Mouse (Mus musculus) hindbrain, embryonic 10.5 days (tissue): ENCODE data around the gene Ercc5. TPM values are rescaled to one million over a fixed set of nuclear protein-coding genes. Genes with fewer than 3 reads are reported as not detected.

Source experiments
- DNase-seq: peaks from one replicate; pipeline ENCODE4 v3.0.0-alpha.2; 2017; ENCODE audit warnings: low spot score
- H3K27ac ChIP-seq: fragments of 300-500 bp; sonication (generic); 2 replicates; pipeline ENCODE4 v1.5.1; 2016; ENCODE audit warnings: mild to moderate bottlenecking, moderate library complexity
- H3K27me3 ChIP-seq: fragments of 300-500 bp; sonication (generic); 2 replicates; pipeline ENCODE4 v1.6.1; 2016; ENCODE audit warnings: mild to moderate bottlenecking; ENCODE audit not compliant: poor library complexity, insufficient read depth, severe bottlenecking
- H3K36me3 ChIP-seq: fragments of 300-500 bp; sonication (generic); 2 replicates; pipeline ENCODE4 v1.6.1; 2016; ENCODE audit warnings: mild to moderate bottlenecking, moderate library complexity
- H3K4me1 ChIP-seq: fragments of 300-500 bp; sonication (generic); replicated peaks from 2 replicates; pipeline ENCODE4 v1.6.1; 2016; ENCODE audit warnings: mild to moderate bottlenecking
- H3K4me3 ChIP-seq: fragments of 300-500 bp; sonication (generic); 2 replicates; pipeline ENCODE4 v1.5.1; 2016; ENCODE audit warnings: mild to moderate bottlenecking, moderate library complexity
- H3K9me3 ChIP-seq: fragments of 300-500 bp; sonication (generic); 2 replicates; pipeline ENCODE4 v1.6.1; 2016; ENCODE audit warnings: mild to moderate bottlenecking, moderate library complexity
- whole genome bisulfite sequencing: fragments of 180-500 bp; shearing (Covaris S2); methylation state at CpG from one replicate; pipeline ENCODE4 v1.1.7; 2016; 5-methylcytosine and 5-hydroxymethylcytosine counted together
- polyA plus RNA-seq: library from polyadenylated mRNA; unstranded; fragments of >200 nt; fragmentation: Nextera tagmentation; extraction: Ambion mirVana; gene quantifications from 2 replicates; pipeline ENCODE4 v1.2.1, GENCODE M21; 2016

The Ercc5 gene
- polyA plus RNA-seq, 1 experiment from 2014 or later, result 26.2 TPM

DNA sequence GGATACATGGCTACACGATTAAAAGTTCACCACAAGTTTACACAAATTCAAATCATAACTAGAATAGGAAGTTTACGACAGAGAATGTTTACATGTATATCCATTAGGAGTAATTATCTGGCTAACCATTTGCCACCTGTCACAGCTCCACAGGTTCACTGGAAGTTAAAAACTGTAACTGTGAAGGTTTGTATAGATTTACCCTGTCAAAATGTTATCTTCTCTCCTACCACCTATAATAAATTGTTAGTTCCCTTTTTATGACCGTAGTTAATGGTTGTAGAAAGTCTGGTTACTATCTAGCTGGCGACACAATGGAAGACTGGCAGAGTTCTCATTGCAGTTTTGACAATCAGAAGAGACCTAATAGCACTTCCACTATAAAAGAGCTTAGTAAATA, 7.3 kb upstream of the Ercc5 start:
- Histone ChIP-seq H3K9me3 (no peaks in the 10 kb centered on the region), H3K4me3 (no peak overlapping the region), H3K27me3 (no peaks in the 10 kb centered on the region), H3K27ac (no peak overlapping the region), H3K36me3 (peaks cover 70% of the 10 kb centered on the region), H3K4me1 (no peaks in the 10 kb centered on the region)
- DNase-seq, result no peak
- 91% methylated on average over 4 of the region's 4 CpGs for WGBS

- 0 out of 2 replicates have a peak, but pooled peaks cover 3% of the 10 kb centered on the region for H3K4me1 ChIP-seq
- H3K27ac ChIP-seq, result no peak overlapping the region
- 86% methylated on average over 5 of the region's 5 CpGs for WGBS
- peaks cover 58% of the 10 kb centered on the region for H3K36me3 ChIP-seq
- no peak overlapping the region for H3K4me3 ChIP-seq
- DNase-seq, result no peak
- H3K27me3 ChIP-seq, result no peaks in the 10 kb centered on the region
- H3K9me3 ChIP-seq, result no peaks in the 10 kb centered on the region
These were observed 4.8 kb upstream of the Ercc5 start for GRCm38 (mm10) chr1:44142747-44143146.

- Histone ChIP-seq H3K4me1 (peaks cover 8% of the 10 kb centered on the region; the same call in 1 of the 2 replicates), H3K36me3 (peaks cover 17% of the 10 kb centered on the region), H3K4me3 (peak overlapping the region; percentile 67), H3K27ac (peak overlapping the region; percentile 95), H3K27me3 (no peaks in the 10 kb centered on the region), H3K9me3 (0 out of 2 replicates have a peak, but pooled peaks cover 2% of the 10 kb centered on the region)
- DNase-seq, result no peak
- 55% methylated on average over 6 of the region's 6 CpGs for WGBS
These were observed 1.2 kb downstream of the Ercc5 start for GRCm38 (mm10) chr1:44148706-44149105.

DNA sequence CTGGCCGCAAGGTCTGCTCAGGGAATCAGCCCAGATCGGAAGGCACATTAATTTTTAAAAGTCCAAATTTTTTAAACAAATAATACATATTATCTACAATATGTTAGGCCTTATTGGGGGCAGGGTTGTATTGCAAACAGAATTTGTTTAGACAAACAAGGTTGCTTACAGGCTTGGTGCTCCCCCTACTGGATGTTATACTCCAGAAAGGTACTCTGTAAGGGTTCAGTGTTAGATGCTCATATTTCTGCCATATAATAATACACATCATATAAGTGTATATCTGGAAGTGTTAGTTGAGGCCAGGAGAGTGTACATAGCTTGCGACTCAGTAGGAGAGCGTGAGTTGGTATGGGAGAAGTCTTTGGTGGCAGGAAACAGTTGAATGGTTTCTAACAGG, 7.7 kb downstream of the Ercc5 start:
- Histone ChIP-seq H3K9me3 (0 out of 2 replicates have a peak, but pooled peaks cover 2% of the 10 kb centered on the region), H3K27ac (no peak overlapping the region), H3K4me3 (no peak overlapping the region), H3K36me3 (peaks cover 47% of the 10 kb centered on the region), H3K4me1 (no peaks in the 10 kb centered on the region), H3K27me3 (no peaks in the 10 kb centered on the region)
- DNase-seq, result no peak
- 96% methylated on average over 4 of the region's 4 CpGs for WGBS

GRCm38 (mm10) chr1:44158317-44158716, 10.8 kb downstream of the Ercc5 start:
- DNase-seq, result no peak
- Histone ChIP-seq H3K9me3 (no peaks in the 10 kb centered on the region), H3K4me3 (no peak overlapping the region), H3K27ac (no peak overlapping the region), H3K27me3 (no peaks in the 10 kb centered on the region), H3K36me3 (peaks cover 66% of the 10 kb centered on the region), H3K4me1 (no peaks in the 10 kb centered on the region)
- 90% methylated on average over 6 of the region's 6 CpGs for WGBS

- Histone ChIP-seq H3K36me3 (peaks cover 97% of the 10 kb centered on the region), H3K27ac (no peak overlapping the region), H3K4me1 (no peaks in the 10 kb centered on the region), H3K9me3 (no peaks in the 10 kb centered on the region), H3K27me3 (no peaks in the 10 kb centered on the region), H3K4me3 (no peak overlapping the region)
- DNase-seq, result no peak
- 94% methylated on average over 6 of the region's 6 CpGs for WGBS
These were observed 14.3 kb downstream of the Ercc5 start for GRCm38 (mm10) chr1:44161818-44162217.

DNA sequence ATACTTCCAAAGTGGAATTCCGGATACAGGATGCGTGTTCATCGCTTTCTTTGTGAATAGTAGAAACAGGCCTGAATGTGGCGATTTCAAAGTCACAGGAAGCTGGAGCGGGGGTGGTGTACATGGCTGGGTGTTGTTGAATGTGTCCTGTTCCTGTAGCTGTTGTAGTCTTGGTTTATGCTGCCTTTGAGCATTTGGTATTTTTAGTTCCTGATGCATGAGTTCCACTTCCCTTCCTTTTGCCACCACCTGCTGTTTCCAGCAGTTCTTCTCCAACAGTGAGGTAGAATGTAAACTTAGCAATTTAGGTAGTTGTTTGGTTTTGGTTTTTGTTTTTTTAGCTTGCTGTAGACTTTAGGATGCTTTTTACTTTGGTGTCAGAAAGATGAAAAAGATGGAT, 14.8 kb downstream of the Ercc5 start:
- H3K4me1 ChIP-seq, result no peaks in the 10 kb centered on the region
- no peak overlapping the region for H3K27ac ChIP-seq
- H3K36me3 ChIP-seq, result peaks cover 97% of the 10 kb centered on the region
- peaks cover under 1% of the 10 kb centered on the region; the same call in 1 of the 2 replicates for H3K9me3 ChIP-seq
- WGBS, result 96% methylated on average over 5 of the region's 5 CpGs
- no peaks in the 10 kb centered on the region for H3K27me3 ChIP-seq
- H3K4me3 ChIP-seq, result no peak overlapping the region
- no peak for DNase-seq

GRCm38 (mm10) chr1:44167859-44168383, 20.4 kb downstream of the Ercc5 start:
- peaks cover 96% of the 10 kb centered on the region for H3K36me3 ChIP-seq
- peaks cover 20% of the 10 kb centered on the region for H3K9me3 ChIP-seq
- no peak overlapping the region for H3K27ac ChIP-seq
- no peak for DNase-seq
- no peaks in the 10 kb centered on the region for H3K4me1 ChIP-seq
- no peak overlapping the region for H3K4me3 ChIP-seq
- 92% methylated on average over 3 of the region's 3 CpGs for WGBS
- H3K27me3 ChIP-seq, result no peaks in the 10 kb centered on the region

DNA sequence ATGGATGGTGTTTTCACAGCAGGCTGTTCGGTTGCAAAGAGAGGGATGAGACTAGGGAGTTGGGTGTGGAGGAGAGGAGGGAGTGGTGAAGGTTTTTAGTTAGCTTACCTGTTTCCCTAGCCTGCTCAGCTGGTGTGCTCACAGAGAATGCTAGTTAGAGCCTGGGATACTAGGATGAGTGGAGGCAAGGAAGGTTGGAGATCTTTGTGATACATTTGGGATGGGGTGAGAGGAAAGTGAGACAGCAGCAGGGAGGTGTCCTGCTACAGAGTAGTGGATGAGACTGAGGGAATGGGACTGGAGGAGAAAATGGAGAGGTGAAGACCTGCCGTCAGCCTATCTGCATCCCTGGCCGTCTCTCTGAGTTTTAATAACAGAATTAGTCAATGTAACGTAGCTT, 25.1 kb downstream of the Ercc5 start:
- Histone ChIP-seq H3K27me3 (no peaks in the 10 kb centered on the region), H3K27ac (no peak overlapping the region), H3K9me3 (peaks cover 17% of the 10 kb centered on the region), H3K4me3 (no peak overlapping the region), H3K36me3 (peaks cover 96% of the 10 kb centered on the region), H3K4me1 (no peaks in the 10 kb centered on the region)
- DNase-seq, result no peak
- 95% methylated on average over 4 of the region's 4 CpGs for WGBS

DNA sequence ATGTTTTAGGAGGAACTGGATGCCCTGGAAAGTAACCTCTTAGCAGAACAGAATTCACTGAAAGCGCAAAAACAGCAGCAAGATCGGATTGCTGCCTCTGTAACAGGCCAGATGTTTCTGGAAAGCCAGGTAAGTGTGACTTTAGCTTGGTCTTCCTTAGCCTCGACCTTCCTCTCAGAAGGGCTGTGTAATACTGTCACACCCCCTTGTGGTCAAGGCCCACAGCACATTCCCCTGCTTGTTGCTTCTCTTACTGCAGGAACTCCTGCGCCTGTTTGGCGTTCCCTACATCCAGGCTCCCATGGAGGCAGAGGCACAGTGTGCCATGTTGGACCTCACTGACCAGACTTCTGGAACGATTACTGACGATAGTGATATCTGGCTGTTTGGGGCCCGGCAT, 26.4 kb downstream of the Ercc5 start:
- 86% methylated on average over 8 of the region's 8 CpGs for WGBS
- H3K4me1 ChIP-seq, result no peaks in the 10 kb centered on the region
- no peak overlapping the region for H3K4me3 ChIP-seq
- no peaks in the 10 kb centered on the region for H3K27me3 ChIP-seq
- H3K36me3 ChIP-seq, result peaks cover 96% of the 10 kb centered on the region
- H3K27ac ChIP-seq, result no peak overlapping the region
- H3K9me3 ChIP-seq, result peaks cover 17% of the 10 kb centered on the region
- no peak for DNase-seq

DNA sequence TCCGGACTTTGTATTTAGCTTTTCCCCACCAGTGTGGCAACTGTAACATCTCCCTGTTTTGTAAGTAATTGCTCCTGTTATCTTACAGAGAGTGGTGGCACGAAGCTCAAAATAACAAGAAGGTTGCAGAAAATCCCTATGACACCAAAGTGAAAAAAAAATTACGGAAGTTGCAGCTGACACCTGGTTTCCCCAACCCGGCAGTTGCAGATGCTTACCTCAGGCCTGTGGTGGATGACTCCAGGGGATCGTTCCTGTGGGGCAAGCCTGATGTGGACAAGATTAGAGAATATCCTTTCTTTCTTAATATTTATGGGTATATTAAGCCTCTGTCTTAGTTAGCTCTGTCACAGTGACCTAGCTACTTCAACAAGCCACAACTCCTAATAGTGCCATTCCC, 30.5 kb downstream of the Ercc5 start:
- H3K4me1 ChIP-seq, result no peaks in the 10 kb centered on the region
- H3K36me3 ChIP-seq, result peaks cover 94% of the 10 kb centered on the region

DNA sequence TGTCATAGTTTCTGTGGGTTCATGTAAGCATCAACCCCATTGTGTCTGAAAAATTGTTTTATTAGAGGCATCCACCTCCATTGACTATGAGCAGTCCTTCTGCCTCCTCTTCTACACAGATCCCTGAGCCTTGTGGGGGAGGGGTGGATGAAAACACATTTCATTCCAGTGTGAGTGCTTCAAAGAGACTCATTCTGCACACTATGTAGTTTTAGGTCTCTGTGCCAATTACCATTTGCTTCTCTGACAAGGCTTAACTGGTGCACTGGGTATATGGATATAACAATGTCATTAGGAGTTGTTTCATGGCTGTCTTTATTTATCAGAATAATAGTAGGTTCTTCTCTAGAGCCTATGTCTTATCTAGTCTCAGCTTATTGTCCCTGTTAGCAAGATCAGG, 38.9 kb downstream of the Ercc5 start:
- Histone ChIP-seq H3K27me3 (no peaks in the 10 kb centered on the region), H3K9me3 (no peaks in the 10 kb centered on the region), H3K4me3 (no peak overlapping the region), H3K4me1 (no peaks in the 10 kb centered on the region), H3K36me3 (peaks cover 15% of the 10 kb centered on the region), H3K27ac (no peak overlapping the region)
- no peak for DNase-seq

More for the DNA sequence above, 30.5 kb downstream of the Ercc5 start:
- no peaks in the 10 kb centered on the region for H3K9me3 ChIP-seq
- H3K27ac ChIP-seq, result no peak overlapping the region
- DNase-seq, result no peak
- no peaks in the 10 kb centered on the region for H3K27me3 ChIP-seq
- 96% methylated on average over 5 of the region's 5 CpGs for WGBS
- no peak overlapping the region for H3K4me3 ChIP-seq

DNA sequence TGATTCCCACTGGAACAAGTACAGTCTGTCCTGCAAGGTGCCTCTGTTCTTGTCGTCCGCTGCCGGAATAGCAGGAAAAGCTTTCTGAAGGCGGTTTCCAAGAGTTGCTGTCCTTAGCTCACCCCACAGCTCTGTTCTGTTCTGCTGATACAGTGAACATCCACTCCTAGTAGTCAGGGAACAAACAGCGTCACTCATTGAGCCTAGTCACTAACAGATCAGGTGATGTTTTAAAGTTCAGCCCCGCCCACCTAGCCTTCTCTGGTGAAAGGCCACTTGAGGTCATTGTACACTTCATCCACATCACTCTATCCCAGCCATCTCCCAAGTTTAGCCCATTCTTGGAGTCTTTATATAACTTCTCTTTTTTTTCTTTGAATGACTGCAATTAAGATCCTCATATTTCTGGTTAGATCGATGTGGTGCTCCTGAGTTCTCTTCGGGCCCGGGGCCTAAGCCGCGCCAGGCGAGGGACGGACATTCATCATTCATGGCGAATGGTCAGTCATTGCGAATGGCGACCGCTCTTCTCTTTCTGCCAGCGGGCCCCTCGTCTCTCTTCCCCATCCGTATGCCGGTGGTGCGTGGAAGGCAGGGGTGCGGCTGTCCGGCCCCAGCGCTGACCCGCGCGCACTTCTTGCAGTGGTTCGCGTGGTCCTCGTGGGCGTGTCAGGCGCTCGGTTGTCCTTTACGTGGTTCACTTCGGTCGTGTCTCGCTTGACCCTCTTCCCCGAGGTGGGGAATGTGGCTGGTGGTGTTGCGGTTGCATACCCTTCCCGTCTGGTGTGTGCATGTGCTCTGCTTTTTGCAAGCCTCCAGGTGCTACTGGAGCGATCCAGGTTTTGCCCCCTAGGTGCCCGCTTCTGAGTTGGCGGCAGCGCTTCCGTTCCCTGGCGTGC, 51.0 kb downstream of the Ercc5 start:
- peaks cover 10% of the 10 kb centered on the region; the same call in 1 of the 2 replicates for H3K4me1 ChIP-seq
- H3K4me3 ChIP-seq, result peak overlapping the region; percentile 62
- WGBS, result 16% methylated on average over 47 of the region's 47 CpGs
- peak; percentile 30 for DNase-seq
- no peak overlapping the region; the same call in 1 of the 2 replicates for H3K27ac ChIP-seq
- H3K36me3 ChIP-seq, result no peaks in the 10 kb centered on the region
- H3K9me3 ChIP-seq, result no peaks in the 10 kb centered on the region
- peaks cover 17% of the 10 kb centered on the region for H3K27me3 ChIP-seq
